In genomic region chr11:87751031-87751430, GRCm38 (mm10) we compare ENCODE assay signal across 10 mouse cellular contexts. TPM values are rescaled to one million over a fixed set of nuclear protein-coding genes. Genes with fewer than 3 reads are reported as not detected.
A peak's percentile ranks its signal among the peaks of the same experiment; 100 is the strongest.
DNase-seq lines count a peak whose midpoint lies in the region; ATAC-seq lines count a peak whose summit lies in the region.
"Had no signal": no experiment of that assay in that cellular context is flagged by ENCODE, and none has a peak within 500 bp of the region (broad histone marks: within the 10 kb centered on the region; RNA-seq: fewer than 3 reads in every experiment).

No protein-coding gene starts in this region.

- H3K4me1 ChIP-seq in heart, embryonic 12.5 days (replicated peaks): peaks cover 10% of the 10 kb centered on the region; the same call in 1 of the 2 replicates
- peaks cover 86% of the 10 kb centered on the region for H3K4me1 ChIP-seq in liver, embryonic 12.5 days
- H3K4me1 ChIP-seq: midbrain, embryonic 13.5 days had no signal

- H3K27ac ChIP-seq in heart, embryonic 12.5 days (ENCODE audit: poor library complexity, severe bottlenecking): 0 out of 2 replicates have a peak overlapping the region, but pooled peaks have one; percentile 17
- peak overlapping the region; percentile 100 for H3K27ac ChIP-seq in liver, embryonic 12.5 days
- H3K27ac ChIP-seq: hindbrain, postnatal 0 days; midbrain, embryonic 13.5 days had no signal

- H3K9ac ChIP-seq in heart, embryonic 12.5 days: no peak overlapping the region
- peak overlapping the region; percentile 86 for H3K9ac ChIP-seq in liver, embryonic 12.5 days
- H3K9ac ChIP-seq: midbrain, embryonic 13.5 days had no signal

- H3K4me2 ChIP-seq in heart, embryonic 12.5 days: no peak overlapping the region
- peak overlapping the region; percentile 84 for H3K4me2 ChIP-seq in liver, embryonic 12.5 days
- H3K4me2 ChIP-seq: midbrain, embryonic 13.5 days had no signal

- no peaks in the 10 kb centered on the region for H3K9me3 ChIP-seq in heart, embryonic 12.5 days (replicated peaks)
- H3K9me3 ChIP-seq in liver, embryonic 12.5 days (replicated peaks): no peaks in the 10 kb centered on the region
- H3K9me3 ChIP-seq: midbrain, embryonic 13.5 days had no signal

- no peaks in the 10 kb centered on the region for H3K36me3 ChIP-seq in heart, embryonic 12.5 days
- peaks cover 2% of the 10 kb centered on the region for H3K36me3 ChIP-seq in liver, embryonic 12.5 days
- H3K36me3 ChIP-seq: midbrain, embryonic 13.5 days had no signal

- ATAC-seq in heart, embryonic 12.5 days (ENCODE audit: insufficient number of reproducible peaks, low FRiP score): no peak
- no peak for ATAC-seq in liver, embryonic 12.5 days
- ATAC-seq: hindbrain, postnatal 0 days; midbrain, embryonic 13.5 days had no signal

- WGBS in heart, embryonic 12.5 days: 69% methylated on average over 8 of the region's 8 CpGs
- WGBS in liver, embryonic 12.5 days (ENCODE audit: insufficient replicate concordance): 22% methylated on average over 8 of the region's 8 CpGs

- peaks cover 9% of the 10 kb centered on the region for H3K27me3 ChIP-seq in heart, embryonic 12.5 days (replicated peaks)
- no peaks in the 10 kb centered on the region for H3K27me3 ChIP-seq in liver, embryonic 12.5 days (replicated peaks)
- H3K27me3 ChIP-seq: midbrain, embryonic 13.5 days had no signal

- H3K4me3 ChIP-seq in heart, embryonic 12.5 days: no peak overlapping the region
- peak overlapping the region; percentile 51 for H3K4me3 ChIP-seq in liver, embryonic 12.5 days
- H3K4me3 ChIP-seq: midbrain, embryonic 13.5 days had no signal

- no peak for DNase-seq in heart, adult 11 months
- DNase-seq in spleen, postnatal 36 days (ENCODE audit: low spot score in 2 of 2): peak; percentile 48 to 64
- DNase-seq in spleen, adult 12 weeks (ENCODE audit: low spot score): no peak
- DNase-seq in thymus, postnatal 36 days: peak; percentile 63 to 69
- no peak for DNase-seq in layer of hippocampus, postnatal 14 days (ENCODE audit: low spot score in 2 of 2)
- no peak for DNase-seq in adrenal gland, postnatal 36 days

RNA-seq across cellular contexts. Expression of gene Tspoap1, which starts 9.3 kb away (rescaled TPM):
- 0.21 and 0.78 TPM in 2 replicates for polyA plus RNA-seq in heart, embryonic 12.5 days (2016; fragmentation: Nextera tagmentation; extraction: Ambion mirVana)
- polyA plus RNA-seq in liver, embryonic 12.5 days (2016; fragmentation: Nextera tagmentation; extraction: Ambion mirVana): 5.9 and 6.2 TPM in 2 replicates
- total RNA-seq in layer of hippocampus, postnatal 14 days (2021): 100 to 1,000 TPM; 144 to 163 TPM
- 1 to 10 TPM; 3.5 to 5.0 TPM for total RNA-seq in adrenal gland, postnatal 36 days (2021)

RNA-seq across cellular contexts. Expression of gene Supt4a, which starts 13.7 kb away (rescaled TPM):
- polyA plus RNA-seq in heart, embryonic 12.5 days (2016; fragmentation: Nextera tagmentation; extraction: Ambion mirVana): 99.6 and 101 TPM in 2 replicates
- 207 and 209 TPM in 2 replicates for polyA plus RNA-seq in liver, embryonic 12.5 days (2016; fragmentation: Nextera tagmentation; extraction: Ambion mirVana)
- 10 to 100 TPM; 60.6 to 63.4 TPM for total RNA-seq in layer of hippocampus, postnatal 14 days (2021)
- 10 to 100 TPM; 60.5 to 90.0 TPM for total RNA-seq in adrenal gland, postnatal 36 days (2021)

RNA-seq across cellular contexts. Expression of gene Mpo, which starts 42.4 kb away (rescaled TPM):
- 2.8 and 6.7 TPM in 2 replicates for polyA plus RNA-seq in heart, embryonic 12.5 days (2016; fragmentation: Nextera tagmentation; extraction: Ambion mirVana)
- 209 and 217 TPM in 2 replicates for polyA plus RNA-seq in liver, embryonic 12.5 days (2016; fragmentation: Nextera tagmentation; extraction: Ambion mirVana)
- under 1 TPM; 0.14 to 0.52 TPM for total RNA-seq in layer of hippocampus, postnatal 14 days (2021)
- under 1 TPM in 1 of 2 experiments, not detected in 1; 0.40 TPM for total RNA-seq in adrenal gland, postnatal 36 days (2021)

Comparison
In these comparisons a context has a peak if more than half of its experiments do, and no peak if none do; other contexts are left out.
1. DNase-seq: peak in spleen, postnatal 36 days (2 of 2) and thymus, postnatal 36 days (2 of 2); none in heart, adult 11 months (single experiment), spleen, adult 12 weeks (single experiment), layer of hippocampus, postnatal 14 days (0 of 2) and adrenal gland, postnatal 36 days (0 of 2).
2. RNA of gene Tspoap1, which starts 9.3 kb away (total RNA-seq): 144 to 163 TPM in layer of hippocampus, postnatal 14 days; 3.5 to 5.0 TPM in adrenal gland, postnatal 36 days; every median in the first group is over 10 times any median in the second.